Mouse (Mus musculus) midbrain, postnatal 0 days (tissue): ENCODE data around the gene Mvb12a. TPM values are rescaled to one million over a fixed set of nuclear protein-coding genes. Genes with fewer than 3 reads are reported as not detected.

Source experiments
- ATAC-seq: fragments of 200-750 bp; cut with Nextera tagmentation; 2 replicates; pipeline ENCODE4 v1.8.0; 2017; ENCODE audit warnings: moderate number of reproducible peaks, mild to moderate bottlenecking, moderate TSS enrichment, moderate library complexity; ENCODE audit not compliant: low FRiP score
- DNase-seq: peaks from one replicate; pipeline ENCODE4 v3.0.0-alpha.2; 2015; ENCODE audit warnings: low spot score
- H3K27ac ChIP-seq: fragments of 300-500 bp; sonication (generic); 2 replicates; pipeline ENCODE4 v1.5.1; 2014; ENCODE audit warnings: low read depth, mild to moderate bottlenecking, low read length, mixed read lengths
- H3K27me3 ChIP-seq: fragments of 300-500 bp; sonication (generic); 2 replicates; pipeline ENCODE4 v1.6.1; 2014; ENCODE audit warnings: low read length, control low read depth, mixed read lengths; ENCODE audit not compliant: insufficient read depth
- H3K36me3 ChIP-seq: fragments of 300-500 bp; sonication (generic); 2 replicates; pipeline ENCODE4 v1.6.1; 2014; ENCODE audit warnings: low read length, control low read depth, mixed read lengths; ENCODE audit not compliant: insufficient read depth
- H3K4me1 ChIP-seq: fragments of 300-500 bp; sonication (generic); 2 replicates; pipeline ENCODE4 v1.6.1; 2014; ENCODE audit warnings: mild to moderate bottlenecking, control low read depth, antibody characterized with exemption, low read length, mixed read lengths; ENCODE audit not compliant: insufficient read depth
- H3K4me2 ChIP-seq: fragments of 300-500 bp; sonication (generic); 2 replicates; pipeline ENCODE4 v1.6.1; 2014; ENCODE audit warnings: low read depth, mild to moderate bottlenecking, low read length, mixed read lengths; ENCODE audit not compliant: poor library complexity, severe bottlenecking
- H3K4me3 ChIP-seq: fragments of 300-500 bp; sonication (generic); 2 replicates; pipeline ENCODE4 v1.5.1; 2014; ENCODE audit warnings: low read depth, mild to moderate bottlenecking, low read length, moderate library complexity
- H3K9ac ChIP-seq: fragments of 300-500 bp; sonication (generic); replicated peaks from 2 replicates; pipeline ENCODE4 v1.6.1; 2014; ENCODE audit warnings: mild to moderate bottlenecking, low read length, moderate library complexity, mixed read lengths; ENCODE audit not compliant: poor library complexity, severe bottlenecking
- H3K9me3 ChIP-seq: fragments of 300-500 bp; sonication (generic); 2 replicates; pipeline ENCODE4 v1.6.1; 2016; ENCODE audit warnings: low read length, control low read depth
- CTCF ChIP-seq: IDR thresholded peaks from 2 replicates; pipeline ENCODE4 v1.5.1; 2016; ENCODE audit warnings: antibody characterized with exemption, mild to moderate bottlenecking
- WGBS: fragments of 180-500 bp; shearing (Covaris S2); extraction: QIAGEN DNeasy Blood & Tissue Kit; methylation state at CpG from one replicate; pipeline ENCODE4 v1.1.7; 2014; 5-methylcytosine and 5-hydroxymethylcytosine counted together
- polyA plus RNA-seq: library from polyadenylated mRNA; unstranded; fragments of >200 nt; fragmentation: Nextera tagmentation; extraction: Ambion mirVana; gene quantifications from 2 replicates; pipeline ENCODE4 v1.2.1, GENCODE M21; 2015
- total RNA-seq: library from RNA; depleted of rRNA; stranded (reverse); fragments of >200 nt; gene quantifications from 2 replicates; pipeline ENCODE4 v1.2.3, GENCODE M21; 2014

The Mvb12a gene
- total and polyA plus RNA-seq, 2 experiments from 2014 or later, result 77.4 to 81.4 TPM

DNA sequence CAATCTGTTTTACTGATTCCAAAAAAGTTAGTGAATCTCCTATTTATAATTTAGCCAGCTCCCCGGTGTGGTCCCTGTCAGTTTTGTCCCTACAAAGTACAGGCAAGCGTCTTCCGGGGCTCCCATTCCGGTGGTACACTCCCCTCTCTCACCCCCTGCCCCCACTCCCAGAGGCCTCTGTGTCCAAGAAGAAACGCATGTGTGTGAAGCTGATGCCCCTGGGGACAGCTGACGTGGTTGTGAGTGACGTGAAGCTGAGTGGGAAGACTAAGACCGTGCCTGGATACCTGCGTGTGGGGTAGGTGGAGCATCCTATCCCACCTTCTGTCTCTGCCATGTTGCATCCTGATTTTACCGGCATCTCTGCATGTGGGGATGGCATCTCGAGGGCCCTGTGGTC, 2.3 kb downstream of the Mvb12a start:
- H3K9me3 ChIP-seq, result no peaks in the 10 kb centered on the region
- no peak overlapping the region for H3K4me2 ChIP-seq
- H3K36me3 ChIP-seq, result peaks cover 23% of the 10 kb centered on the region
- no peak overlapping the region for H3K27ac ChIP-seq
- H3K4me1 ChIP-seq, result peaks cover 5% of the 10 kb centered on the region
- ATAC-seq (no peak), DNase-seq (no peak)
- no peak for TF ChIP-seq CTCF
- H3K4me3 ChIP-seq, result no peak overlapping the region
- no peak overlapping the region for H3K9ac ChIP-seq
- no peaks in the 10 kb centered on the region for H3K27me3 ChIP-seq
- WGBS, result 92% methylated on average over 11 of the region's 11 CpGs

DNA sequence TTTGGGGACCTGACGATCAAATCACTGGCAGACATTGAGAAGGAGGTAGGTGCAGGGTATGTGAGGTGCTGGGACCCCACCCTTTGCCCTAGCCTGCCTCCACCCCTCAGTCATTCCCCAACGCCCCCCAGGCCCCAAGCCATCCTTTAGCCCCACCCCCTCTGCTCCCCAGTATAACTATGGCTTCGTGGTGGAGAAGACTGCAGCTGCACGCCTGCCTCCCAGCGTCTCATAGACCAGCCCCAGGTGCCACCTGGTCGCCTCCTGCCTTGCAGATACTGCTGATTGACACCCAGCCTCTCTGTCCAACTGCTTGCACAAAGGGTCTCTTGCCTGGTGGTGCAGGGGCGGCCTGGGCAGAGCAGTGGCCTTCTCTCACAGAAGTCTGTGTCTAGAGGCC, 4.9 kb downstream of the Mvb12a start:
- H3K4me2 ChIP-seq, result no peak overlapping the region
- H3K27me3 ChIP-seq, result no peaks in the 10 kb centered on the region
- ATAC-seq, result no peak
- peaks cover 5% of the 10 kb centered on the region for H3K4me1 ChIP-seq
- no peak overlapping the region for H3K27ac ChIP-seq
- no peak overlapping the region for H3K4me3 ChIP-seq
- peaks cover 23% of the 10 kb centered on the region for H3K36me3 ChIP-seq
- 89% methylated on average over 7 of the region's 7 CpGs for WGBS
- no peaks in the 10 kb centered on the region for H3K9me3 ChIP-seq
- H3K9ac ChIP-seq, result no peak overlapping the region
- DNase-seq, result no peak
- no peak for TF ChIP-seq CTCF

DNA sequence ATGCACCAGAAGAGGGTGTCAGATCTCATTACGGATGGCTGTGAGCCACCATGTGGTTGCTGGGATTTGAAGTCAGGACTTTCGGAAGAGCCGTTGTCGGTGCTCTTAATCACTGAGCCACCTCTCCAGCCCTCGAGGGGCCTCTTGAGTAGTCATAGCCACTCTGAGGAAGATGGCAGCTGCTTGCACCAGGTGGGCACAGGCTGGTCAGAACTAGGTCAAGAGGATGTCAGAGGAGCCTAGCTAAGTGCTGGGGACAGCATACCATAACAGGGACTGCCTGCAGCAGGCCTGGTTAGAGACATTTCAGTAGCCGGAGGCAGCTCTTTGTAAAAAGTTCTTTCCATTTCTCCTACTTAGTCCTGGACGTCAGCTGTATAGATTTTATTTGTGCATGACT, 8.0 kb downstream of the Mvb12a start:
- ATAC-seq, result no peak
- no peak overlapping the region for H3K4me2 ChIP-seq
- peaks cover 21% of the 10 kb centered on the region for H3K36me3 ChIP-seq
- no peak for DNase-seq
- H3K9me3 ChIP-seq, result no peaks in the 10 kb centered on the region
- H3K9ac ChIP-seq, result no peak overlapping the region
- no peaks in the 10 kb centered on the region for H3K4me1 ChIP-seq
- 76% methylated on average over 7 of the region's 7 CpGs for WGBS
- no peak overlapping the region for H3K4me3 ChIP-seq
- 0 out of 2 replicates have a peak, but pooled peaks cover 3% of the 10 kb centered on the region for H3K27me3 ChIP-seq
- H3K27ac ChIP-seq, result no peak overlapping the region
- no peak for TF ChIP-seq CTCF

DNA sequence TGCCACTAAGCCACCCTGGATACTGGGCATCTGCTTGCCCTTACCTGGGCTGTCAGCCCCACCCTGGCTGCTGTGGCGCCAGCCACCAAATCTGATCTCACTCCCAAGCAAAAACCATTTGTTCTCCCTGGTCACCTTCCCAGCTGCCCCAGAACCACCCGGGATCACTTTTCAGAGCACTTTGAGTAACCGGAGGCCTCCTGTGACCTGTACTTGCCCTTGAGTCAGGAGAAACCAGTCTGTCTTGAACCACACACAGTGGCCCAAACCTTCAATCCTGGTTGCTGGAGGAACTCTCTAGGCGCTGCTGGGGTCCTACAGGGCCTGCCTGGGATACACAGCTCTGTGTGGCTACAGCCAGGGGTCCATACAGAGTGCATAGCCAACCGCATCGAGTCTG, 10.0 kb downstream of the Mvb12a start:
- Histone ChIP-seq H3K4me3 (no peak overlapping the region), H3K27ac (no peak overlapping the region), H3K9ac (no peak overlapping the region), H3K9me3 (no peaks in the 10 kb centered on the region), H3K27me3 (peaks cover 23% of the 10 kb centered on the region), H3K36me3 (peaks cover 9% of the 10 kb centered on the region), H3K4me2 (no peak overlapping the region), H3K4me1 (no peaks in the 10 kb centered on the region)
- 76% methylated on average over 6 of the region's 6 CpGs for WGBS
- DNase-seq (no peak), ATAC-seq (no peak)
- TF ChIP-seq CTCF, result no peak

DNA sequence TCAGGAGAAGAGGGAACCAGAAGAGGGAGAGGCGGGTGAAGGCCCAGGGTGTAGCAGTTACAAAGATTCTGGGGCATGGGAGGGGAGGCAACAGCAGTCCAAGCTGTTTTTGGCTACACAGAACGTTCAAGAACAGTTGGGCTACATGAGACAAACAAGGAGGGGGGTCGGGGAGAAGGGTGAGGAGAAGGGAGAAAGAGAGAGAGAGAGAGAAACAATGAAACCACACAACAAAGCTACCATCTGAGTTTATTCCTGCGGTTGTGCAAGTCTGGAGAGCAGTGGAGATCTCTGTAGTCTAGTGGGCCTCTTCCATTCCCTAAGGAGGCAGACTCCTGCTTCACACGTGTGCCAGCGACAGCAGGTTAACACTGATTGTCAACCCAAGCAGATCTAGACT, 11.3 kb downstream of the Mvb12a start:
- Histone ChIP-seq H3K9ac (no peak overlapping the region), H3K27me3 (peaks cover 35% of the 10 kb centered on the region), H3K27ac (no peak overlapping the region), H3K36me3 (no peaks in the 10 kb centered on the region), H3K4me2 (no peak overlapping the region), H3K9me3 (no peaks in the 10 kb centered on the region), H3K4me3 (no peak overlapping the region), H3K4me1 (peaks cover 5% of the 10 kb centered on the region; the same call in 1 of the 2 replicates)
- DNase-seq (no peak), ATAC-seq (no peak)
- no peak for TF ChIP-seq CTCF
- WGBS, result 66% methylated on average over 6 of the region's 6 CpGs

DNA sequence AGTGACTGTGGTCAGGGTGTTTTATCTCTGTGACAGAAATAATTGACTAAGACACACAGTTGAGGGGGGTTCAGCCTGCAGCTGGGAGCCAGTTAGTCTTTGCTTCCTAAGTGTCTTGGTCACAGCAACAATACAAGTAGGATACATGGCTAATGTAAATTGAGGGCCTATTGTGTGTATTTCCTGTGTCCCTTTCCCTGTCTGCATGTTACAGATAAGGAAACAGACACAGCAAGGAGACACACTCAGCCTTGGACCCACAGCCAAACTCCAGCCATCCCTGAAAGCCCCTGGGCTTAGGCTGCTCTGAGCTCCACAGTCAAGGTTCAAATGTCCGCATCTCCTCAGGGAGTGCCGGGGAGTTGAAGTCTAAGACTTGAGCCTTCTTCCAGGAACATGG, 11.9 kb downstream of the Mvb12a start:
- WGBS, result 93% methylated on average over 2 of the region's 2 CpGs
- Histone ChIP-seq H3K4me2 (no peak overlapping the region), H3K4me1 (peaks cover 8% of the 10 kb centered on the region; the same call in 1 of the 2 replicates), H3K27me3 (peaks cover 42% of the 10 kb centered on the region), H3K4me3 (no peak overlapping the region), H3K9ac (no peak overlapping the region), H3K9me3 (no peaks in the 10 kb centered on the region), H3K27ac (no peak overlapping the region), H3K36me3 (no peaks in the 10 kb centered on the region)
- DNase-seq (no peak), ATAC-seq (no peak)
- TF ChIP-seq CTCF, result no peak
